Mouse (Mus musculus): ENCODE results near the gene Rbms3.

Gene Rbms3

DNA sequence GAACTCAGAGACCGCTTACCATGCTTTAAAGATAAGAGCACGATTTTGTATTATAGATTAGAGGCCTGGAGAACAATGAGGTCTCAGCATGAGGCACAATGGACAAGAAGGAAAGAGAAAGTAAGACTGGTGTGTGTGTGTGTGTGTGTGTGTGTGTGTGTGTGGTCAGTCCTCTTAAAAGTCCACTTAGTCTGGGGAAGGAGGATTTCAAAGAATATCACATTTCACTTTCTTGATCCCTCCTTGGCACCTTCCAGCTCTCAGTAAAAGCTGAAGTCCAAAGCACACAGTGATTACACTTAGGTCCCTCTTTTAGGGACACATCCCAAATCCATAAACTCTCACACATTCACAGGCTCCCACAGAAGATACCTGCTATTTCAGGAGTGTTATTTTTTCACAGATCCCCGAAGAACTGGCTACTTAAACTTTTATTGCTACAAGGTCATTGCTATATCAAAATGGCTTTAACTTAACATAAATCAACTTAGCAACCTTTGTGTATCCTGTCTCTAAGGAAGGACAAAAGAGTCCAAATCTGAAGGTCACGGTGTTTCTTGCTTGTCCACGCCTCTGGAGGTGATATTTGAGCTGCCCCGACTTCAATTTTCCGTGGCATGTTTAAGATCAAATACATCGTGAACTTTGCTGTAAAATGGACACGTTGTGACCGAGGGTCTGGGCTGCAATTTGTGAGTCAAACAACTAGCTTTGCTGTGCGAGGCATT, 880.7 kb downstream of the Rbms3 start:
- DNase-seq (ENCODE audit: low read depth, low spot score) = no peak

DNA sequence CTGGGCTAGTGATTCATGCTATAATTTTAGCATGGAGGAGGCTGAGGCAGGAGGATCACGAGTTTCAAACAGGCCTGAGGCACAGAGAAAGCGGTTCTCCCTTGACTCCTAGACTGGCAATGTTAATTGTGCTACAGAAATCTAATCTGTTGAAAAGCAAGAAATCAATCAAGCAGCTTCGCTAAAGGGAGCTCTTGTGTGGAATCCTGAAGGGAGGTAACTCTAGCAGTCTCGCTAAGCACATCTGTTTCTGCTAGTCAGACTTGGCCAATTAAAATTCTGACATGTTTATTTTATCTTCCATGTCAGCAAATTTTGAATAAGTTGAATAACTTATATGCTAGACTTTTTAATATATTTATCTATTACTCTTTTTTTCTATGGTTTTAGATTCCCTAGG, 881.4 kb downstream of the Rbms3 start:
- no peak for DNase-seq (ENCODE audit: low read depth, low spot score)

- peak; percentile 37 for DNase-seq (ENCODE audit: low read depth, low spot score)
Measured at GRCm38 (mm10) chr9:116746871-116747270, 882.8 kb downstream of the Rbms3 start.

DNA sequence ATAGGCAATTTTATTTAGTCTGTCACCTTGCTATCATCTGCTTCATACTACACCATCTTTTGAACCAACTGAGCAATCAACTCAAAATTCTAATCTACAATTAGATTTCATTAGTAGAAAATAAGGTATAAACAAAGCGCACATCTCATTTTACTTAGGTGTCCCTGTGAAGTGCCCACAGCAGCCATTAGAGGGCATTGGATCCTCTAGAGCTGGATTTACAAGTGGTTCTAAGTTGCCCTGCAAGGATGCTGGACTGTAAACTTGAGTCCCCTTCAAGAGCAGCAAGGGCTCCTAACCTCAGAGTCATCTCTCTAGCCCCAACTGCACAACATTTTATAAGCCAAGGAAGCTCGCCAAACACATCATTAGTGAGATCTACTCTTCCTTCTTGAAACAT, 891.9 kb downstream of the Rbms3 start:
- DNase-seq (ENCODE audit: low read depth, low spot score) = no peak

- no peak for DNase-seq (ENCODE audit: low read depth, low spot score)
Measured at GRCm38 (mm10) chr9:116729172-116729571, 900.5 kb downstream of the Rbms3 start.

DNA sequence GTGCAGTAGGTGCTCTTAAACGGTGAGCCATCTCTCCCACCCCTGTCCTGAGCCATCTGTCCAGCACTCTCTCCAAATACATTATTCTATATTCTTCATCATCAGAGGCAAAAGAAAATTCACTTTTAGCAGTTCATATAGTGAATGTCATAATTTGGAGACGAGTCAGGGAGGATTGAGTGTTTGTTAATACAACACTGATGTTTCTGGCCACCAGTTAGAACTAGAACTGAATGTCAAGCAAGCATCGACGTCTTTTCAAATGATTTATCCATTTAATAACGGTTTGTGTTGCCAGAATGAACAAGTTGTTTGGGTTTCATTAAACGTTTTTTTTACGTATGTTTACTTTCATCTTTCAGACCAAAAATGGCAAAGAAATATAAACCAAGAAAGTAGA, 901.1 kb downstream of the Rbms3 start:
- no peak for DNase-seq (ENCODE audit: low read depth, low spot score)

- DNase-seq (ENCODE audit: low read depth, low spot score) = no peak
Measured at GRCm38 (mm10) chr9:116728093-116728492, 901.6 kb downstream of the Rbms3 start.

DNA sequence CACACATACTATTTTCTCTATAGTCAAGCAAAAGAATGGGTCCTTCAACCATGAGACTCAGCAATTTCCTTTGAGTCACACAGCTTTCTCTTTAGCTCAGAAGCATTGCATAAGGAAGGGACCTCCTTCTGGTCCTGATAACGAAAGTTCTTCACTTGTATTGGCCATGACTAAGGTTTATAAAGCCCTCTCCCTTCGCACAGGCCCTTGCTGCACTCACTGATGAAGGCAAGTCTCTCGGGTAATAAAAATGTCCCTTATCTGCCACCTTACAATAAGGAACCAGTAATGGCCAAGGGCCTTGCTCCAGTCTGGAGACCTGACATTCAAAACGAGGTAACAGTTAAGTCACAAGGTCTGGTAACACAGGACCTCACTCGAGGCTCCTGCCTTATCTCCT, 905.1 kb downstream of the Rbms3 start:
- DNase-seq (ENCODE audit: low read depth, low spot score) = no peak

- DNase-seq (ENCODE audit: low read depth, low spot score) = no peak
Measured at GRCm38 (mm10) chr9:116703119-116703518, 926.6 kb downstream of the Rbms3 start.

- DNase-seq (ENCODE audit: low read depth, low spot score) = no peak
Measured at GRCm38 (mm10) chr9:116702611-116703010, 927.1 kb downstream of the Rbms3 start.

DNA sequence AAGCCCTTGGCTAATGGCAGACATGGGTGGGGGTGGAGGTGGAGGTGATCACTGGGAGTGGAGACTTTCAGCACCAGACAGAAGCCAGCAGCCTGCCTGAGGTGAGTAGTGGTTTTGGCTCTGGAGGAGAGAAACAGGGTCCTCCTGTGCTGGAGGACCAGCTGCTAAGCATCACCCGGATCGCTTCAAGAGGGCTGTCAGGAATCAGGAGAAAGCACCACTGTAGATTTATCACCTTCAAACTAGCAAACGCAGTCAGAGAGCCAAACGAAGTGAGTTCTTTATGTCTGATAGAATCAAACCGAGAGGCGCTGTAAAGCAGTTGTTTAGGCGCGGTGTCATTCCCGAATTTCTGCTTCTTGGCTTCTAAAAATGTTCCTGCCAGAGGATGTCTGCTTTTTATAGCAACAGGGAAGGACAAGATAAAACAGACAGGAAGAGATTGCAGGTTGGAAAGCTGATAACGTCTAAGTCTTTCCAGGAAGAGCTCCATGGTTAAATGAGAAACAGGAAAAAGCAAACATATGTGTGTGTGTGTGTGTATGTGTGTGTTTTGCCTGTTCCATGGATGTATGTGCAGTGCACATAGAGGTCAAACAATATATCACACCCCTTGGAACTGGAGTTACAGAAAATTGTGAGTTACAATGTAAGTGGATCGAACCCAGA, 928.1 kb downstream of the Rbms3 start:
- peak; percentile 15 for DNase-seq (ENCODE audit: low read depth, low spot score)

DNA sequence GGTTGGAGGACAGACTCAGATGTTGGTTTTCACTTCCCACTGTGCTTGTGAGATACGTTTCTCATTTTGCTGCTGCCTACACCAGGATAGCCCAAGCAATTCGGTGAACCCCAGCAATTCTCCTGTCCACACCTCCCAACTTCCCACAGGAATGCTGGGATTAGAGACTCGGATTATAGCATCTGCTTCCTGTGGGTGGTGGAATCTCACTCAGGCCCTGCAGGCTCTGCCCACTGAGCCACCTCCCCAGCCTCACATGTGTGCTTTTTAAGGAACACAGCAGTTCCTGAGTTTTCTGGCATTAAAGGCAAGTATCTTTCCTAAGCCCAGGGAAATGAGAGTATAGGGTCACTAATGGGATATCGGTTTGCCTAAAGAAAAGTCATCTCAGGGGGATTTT, 941.1 kb downstream of the Rbms3 start:
- no peak for DNase-seq (ENCODE audit: low read depth, low spot score)

DNA sequence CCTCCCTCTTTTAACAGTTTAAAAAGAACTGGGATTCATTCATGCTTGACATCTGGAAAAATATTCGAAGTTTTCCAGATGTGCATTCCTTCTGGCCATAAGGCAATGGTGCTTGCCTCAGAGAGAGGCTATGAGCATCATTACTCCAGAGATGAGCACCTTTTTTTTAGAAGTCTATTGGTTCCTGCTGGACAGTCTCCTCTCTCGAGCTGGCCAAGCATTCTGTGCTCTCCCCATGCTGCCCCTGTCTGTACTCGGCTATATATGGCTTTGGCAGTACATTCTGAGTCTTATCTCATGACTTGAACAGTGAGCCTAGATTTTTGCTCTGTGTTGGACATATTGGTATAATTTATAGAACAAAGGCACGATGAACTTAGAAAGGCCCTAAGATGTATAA, 952.6 kb downstream of the Rbms3 start:
- no peak for DNase-seq (ENCODE audit: low read depth, low spot score)

DNA sequence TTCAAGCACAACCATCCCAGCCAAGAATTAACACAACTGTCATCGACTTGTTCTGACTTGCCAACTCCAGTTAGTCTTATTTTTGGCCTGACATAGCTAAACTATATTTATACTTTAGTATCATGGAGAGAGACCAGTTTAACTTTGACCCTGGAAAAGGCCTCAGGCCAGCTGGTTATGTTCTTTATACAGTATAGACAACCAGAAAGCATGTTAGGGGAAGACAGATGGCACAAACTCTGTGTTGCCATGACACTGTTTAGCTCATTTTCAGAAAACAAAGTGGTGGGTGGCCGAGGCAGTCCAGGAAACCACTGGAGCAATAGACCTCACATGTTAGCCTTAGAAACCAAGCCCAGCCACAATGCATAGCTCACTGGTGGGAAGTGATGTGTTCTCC, 953.3 kb downstream of the Rbms3 start:
- DNase-seq (ENCODE audit: low read depth, low spot score) = no peak

GRCm38 (mm10) chr9:116674191-116674590, 955.5 kb downstream of the Rbms3 start:
- no peak for DNase-seq (ENCODE audit: low read depth, low spot score)

DNA sequence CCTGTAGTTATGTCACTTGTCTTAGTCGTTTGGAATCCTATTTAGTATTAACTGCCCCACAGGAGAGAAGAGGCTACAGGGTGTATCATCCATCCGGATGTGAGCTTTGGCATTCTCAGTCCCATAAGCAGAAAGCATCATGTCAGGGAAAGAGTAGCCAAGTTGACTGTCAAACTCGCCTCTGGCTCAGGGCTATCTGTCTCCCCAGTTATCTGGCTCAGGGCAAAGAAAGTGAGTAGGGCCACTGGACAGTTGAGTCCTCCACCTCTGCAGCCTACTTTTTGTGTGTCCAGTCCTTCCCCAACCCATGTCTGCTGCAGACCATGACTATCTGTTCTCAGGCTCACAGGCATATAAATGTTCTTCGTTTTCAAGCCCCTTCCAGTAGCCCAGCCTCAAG, 968.7 kb downstream of the Rbms3 start:
- no peak for DNase-seq (ENCODE audit: low read depth, low spot score)

DNA sequence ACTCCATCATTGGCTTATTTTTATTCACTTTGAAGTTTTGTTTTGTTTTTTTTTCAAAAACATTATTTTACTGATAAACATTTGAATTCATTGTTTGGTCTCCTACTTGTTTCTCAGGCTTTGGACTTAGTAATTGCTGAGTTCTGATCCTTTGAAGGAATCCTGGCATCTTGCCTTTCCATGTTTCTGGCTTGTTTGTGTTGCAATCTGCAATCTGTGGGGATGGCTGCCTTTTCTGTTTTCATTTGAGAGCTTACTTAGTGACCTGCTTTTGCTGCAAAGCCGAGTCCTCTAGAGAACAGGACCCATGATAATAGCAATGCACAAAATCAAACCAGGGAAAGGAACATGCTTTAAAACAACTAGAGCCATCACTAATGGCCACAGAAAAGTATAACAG, 969.8 kb downstream of the Rbms3 start:
- DNase-seq (ENCODE audit: low read depth, low spot score) = no peak

DNA sequence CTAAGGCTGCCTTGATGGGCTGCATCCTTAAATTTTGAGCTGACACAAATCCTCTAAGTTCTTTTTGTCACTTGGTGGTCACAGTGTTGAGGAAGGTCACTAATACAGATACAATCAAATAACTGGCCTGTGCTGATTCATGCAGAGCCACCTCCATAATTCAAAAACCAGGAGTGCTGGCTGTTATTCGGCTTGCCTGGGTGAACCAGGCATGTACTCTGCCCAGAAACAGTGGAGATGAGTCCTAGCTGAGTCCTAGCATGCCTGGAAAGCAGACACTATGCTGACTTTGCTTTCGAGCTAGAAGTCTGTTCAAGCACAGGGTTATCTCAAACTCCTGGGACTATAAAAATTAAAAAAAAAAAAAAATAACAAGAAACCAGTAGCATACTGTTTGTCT, 972.6 kb downstream of the Rbms3 start:
- no peak for DNase-seq (ENCODE audit: low read depth, low spot score)

- peak; percentile 59 for DNase-seq (ENCODE audit: low read depth, low spot score)
Measured at GRCm38 (mm10) chr9:116651414-116651813, 978.3 kb downstream of the Rbms3 start.

DNA sequence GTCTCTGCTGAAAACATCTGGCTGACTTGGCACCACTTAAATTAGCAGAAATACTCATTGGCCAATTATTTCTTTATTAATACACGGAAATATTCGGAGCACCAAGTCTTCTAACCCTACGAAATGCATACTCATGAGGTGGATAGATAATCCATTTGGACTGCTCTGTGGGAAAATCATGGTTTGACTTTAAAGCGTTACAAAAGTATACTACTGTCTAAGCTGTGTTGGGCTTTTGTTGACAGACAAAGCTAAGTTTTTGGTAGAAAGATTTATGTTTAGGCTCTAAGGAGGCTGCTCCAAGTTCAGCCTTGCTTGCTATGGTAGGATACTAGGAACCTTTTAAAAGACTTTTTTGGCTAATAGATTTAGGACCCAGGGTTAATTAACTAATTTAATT, 979.8 kb downstream of the Rbms3 start:
- DNase-seq (ENCODE audit: low read depth, low spot score) = no peak

- DNase-seq (ENCODE audit: low read depth, low spot score) = peak; percentile 92
Measured at GRCm38 (mm10) chr9:116649086-116649792, 980.5 kb downstream of the Rbms3 start.

DNA sequence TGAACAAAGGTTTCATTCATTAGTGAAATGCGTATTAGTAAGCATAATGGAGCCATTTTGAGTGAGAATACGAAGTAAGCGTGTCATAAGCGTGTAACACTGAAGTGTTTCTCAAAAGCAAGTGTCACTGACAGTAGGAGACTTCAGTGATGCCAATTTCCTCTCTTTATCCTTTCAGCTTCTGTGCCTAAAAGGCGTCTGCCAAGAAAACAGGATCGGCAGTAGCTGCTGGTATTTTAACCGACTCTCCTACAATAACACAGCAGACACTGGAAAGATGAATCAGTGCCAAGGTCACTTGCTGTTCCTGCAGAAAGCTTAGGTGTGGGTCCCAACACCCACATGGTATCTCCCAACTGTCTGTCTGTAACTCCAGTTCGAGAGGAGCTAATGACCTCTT, 985.1 kb downstream of the Rbms3 start:
- DNase-seq (ENCODE audit: low read depth, low spot score) = no peak

DNA sequence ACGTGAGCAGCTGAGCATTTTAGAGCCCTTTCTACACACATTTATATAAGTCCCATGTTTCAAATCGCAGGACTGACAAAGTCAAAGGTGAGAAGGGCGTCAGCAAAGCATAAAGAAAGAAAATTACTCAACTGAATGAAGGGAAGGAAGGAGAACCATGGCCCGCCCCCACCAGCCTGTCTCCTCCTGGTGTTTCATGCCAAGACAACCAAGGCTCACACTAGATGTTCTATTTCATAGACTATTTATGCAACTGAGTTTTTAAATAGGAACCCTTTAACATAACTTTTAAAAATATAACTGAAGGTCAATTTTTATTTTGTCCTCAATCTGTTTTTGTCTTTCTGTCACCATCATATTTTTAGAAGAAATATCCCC, 989.4 kb downstream of the Rbms3 start:
- no peak for DNase-seq (ENCODE audit: low read depth, low spot score)

Data from R1 (cell line).